Mouse (Mus musculus) neural tube, embryonic 14.5 days (tissue): Measurements from ENCODE around the gene Glis3. TPM values are rescaled to one million over a fixed set of nuclear protein-coding genes. Genes with fewer than 3 reads are reported as not detected.
A peak's percentile ranks its signal among the peaks of the same experiment; 100 is the strongest.

Experiments used
- ATAC-seq: fragments of 200-750 bp; cut with Nextera tagmentation; 2 replicates; pipeline ENCODE4 v1.8.0; 2017; ENCODE audit warnings: low read depth, mild to moderate bottlenecking, moderate TSS enrichment, moderate library complexity
- H3K27ac ChIP-seq: fragments of 300-500 bp; sonication (generic); 2 replicates; pipeline ENCODE4 v1.5.1; 2014; ENCODE audit warnings: low read depth, mild to moderate bottlenecking, control low read depth, low read length, moderate library complexity, mixed read lengths
- H3K27me3 ChIP-seq: fragments of 300-500 bp; sonication (generic); 2 replicates; pipeline ENCODE4 v1.6.1; 2014; ENCODE audit warnings: low read length; ENCODE audit not compliant: control insufficient read depth, insufficient read depth
- H3K36me3 ChIP-seq: fragments of 300-500 bp; sonication (generic); 2 replicates; pipeline ENCODE4 v1.6.1; 2014; ENCODE audit warnings: low read length, mixed read lengths; ENCODE audit not compliant: control insufficient read depth, insufficient read depth
- H3K4me1 ChIP-seq: fragments of 300-500 bp; sonication (generic); 2 replicates; pipeline ENCODE4 v1.6.1; 2014; ENCODE audit warnings: low read length; ENCODE audit not compliant: control insufficient read depth, insufficient read depth
- H3K4me2 ChIP-seq: fragments of 300-500 bp; sonication (generic); 2 replicates; pipeline ENCODE4 v1.6.1; 2014; ENCODE audit warnings: mild to moderate bottlenecking, low read depth, low read length, control low read depth
- H3K4me3 ChIP-seq: fragments of 300-500 bp; sonication (generic); 2 replicates; pipeline ENCODE4 v1.5.1; 2014; ENCODE audit warnings: low read depth, low read length, control low read depth, mixed read lengths
- H3K9ac ChIP-seq: fragments of 300-500 bp; sonication (generic); replicated peaks from 2 replicates; pipeline ENCODE4 v1.6.1; 2014; ENCODE audit warnings: low read depth, mild to moderate bottlenecking, control low read depth, low read length, mixed read lengths
- H3K9me3 ChIP-seq: fragments of 300-500 bp; sonication (generic); 2 replicates; pipeline ENCODE4 v1.6.1; 2016; ENCODE audit warnings: low read length; ENCODE audit not compliant: control insufficient read depth
- WGBS: fragments of 180-500 bp; shearing (Covaris S2); extraction: QIAGEN DNeasy Blood & Tissue Kit; methylation state at CpG from one replicate; pipeline ENCODE4 v1.1.7; 2014; 5-methylcytosine and 5-hydroxymethylcytosine counted together
- polyA plus RNA-seq: library from polyadenylated mRNA; unstranded; fragments of >200 nt; fragmentation: Nextera tagmentation; extraction: Ambion mirVana; gene quantifications from 2 replicates; pipeline ENCODE4 v1.2.1, GENCODE M21; 2014

Glis3 gene
- polyA plus RNA-seq, 1 experiment from 2014 or later, result 2.7 TPM

DNA sequence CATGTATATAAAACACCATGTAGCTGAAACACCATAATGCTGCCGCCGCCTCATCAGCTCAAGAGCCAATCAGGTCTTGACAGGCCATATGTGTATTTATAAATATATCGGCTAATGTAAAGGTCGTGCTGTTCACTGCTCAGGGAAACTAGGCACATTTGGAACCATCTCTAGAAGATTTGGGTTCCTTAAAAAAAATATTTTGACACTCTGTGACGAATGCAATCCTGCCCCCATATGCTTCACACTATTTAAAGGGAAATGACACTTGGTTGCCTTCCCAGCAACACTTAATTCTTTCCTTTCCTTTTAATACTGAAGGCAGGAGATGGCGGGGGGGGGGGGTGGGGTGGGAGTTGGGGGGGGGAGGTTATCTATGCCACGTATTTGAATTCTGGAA is 286.1 kb downstream of the Glis3 start:
- Histone ChIP-seq H3K36me3 (no peaks in the 10 kb centered on the region), H3K27ac (no peak overlapping the region), H3K4me2 (no peak overlapping the region), H3K27me3 (no peaks in the 10 kb centered on the region), H3K4me1 (peaks cover 8% of the 10 kb centered on the region; the same call in 1 of the 2 replicates), H3K9ac (no peak overlapping the region), H3K9me3 (no peaks in the 10 kb centered on the region), H3K4me3 (no peak overlapping the region)
- 86% methylated on average over 7 of the region's 7 CpGs for WGBS
- ATAC-seq, result no peak

DNA sequence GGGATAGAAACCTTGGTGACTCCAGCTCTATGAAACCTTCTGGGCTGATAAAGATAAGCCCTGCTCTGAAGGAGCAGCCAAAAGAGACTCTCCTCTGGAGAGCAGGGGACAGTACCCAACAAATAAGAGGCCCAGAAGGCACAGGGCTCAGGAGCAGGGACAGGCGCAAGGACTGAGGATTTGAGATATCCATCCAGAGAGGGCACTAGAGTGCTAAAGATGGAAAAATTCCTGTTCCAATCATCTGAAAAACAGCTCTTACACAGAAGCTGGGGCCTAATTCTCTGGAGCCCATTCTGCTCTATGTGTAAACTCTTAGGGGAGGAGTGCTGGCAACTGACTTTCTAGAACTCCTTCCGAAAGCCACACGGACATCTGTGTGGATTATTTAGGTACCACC is 287.0 kb downstream of the Glis3 start:
- H3K9me3 ChIP-seq, result no peaks in the 10 kb centered on the region
- no peak overlapping the region for H3K27ac ChIP-seq
- H3K4me2 ChIP-seq, result no peak overlapping the region
- peaks cover 8% of the 10 kb centered on the region; the same call in 1 of the 2 replicates for H3K4me1 ChIP-seq
- ATAC-seq, result no peak
- no peak overlapping the region for H3K4me3 ChIP-seq
- H3K27me3 ChIP-seq, result no peaks in the 10 kb centered on the region
- H3K36me3 ChIP-seq, result no peaks in the 10 kb centered on the region
- 90% methylated on average over 3 of the region's 3 CpGs for WGBS
- no peak overlapping the region for H3K9ac ChIP-seq

DNA sequence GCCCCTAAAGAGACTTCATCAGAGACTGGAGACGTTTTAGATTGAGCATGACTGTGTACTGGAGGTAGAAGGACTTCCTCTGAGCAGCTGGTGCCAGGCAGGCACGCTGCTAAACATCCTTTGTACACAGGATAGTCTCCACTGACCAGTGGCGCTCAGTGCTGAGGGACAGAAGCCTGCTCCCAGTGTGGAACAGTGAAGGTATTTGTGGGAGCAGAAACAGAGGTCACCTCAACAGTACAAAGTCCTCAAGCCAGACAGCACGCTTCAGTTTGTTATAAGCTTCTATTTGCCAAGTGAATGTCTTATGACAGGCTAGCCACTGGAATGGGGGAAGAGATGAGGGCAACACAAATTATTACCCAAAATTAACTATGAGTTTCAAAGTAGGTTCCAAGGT is 289.0 kb downstream of the Glis3 start:
- H3K27ac ChIP-seq, result no peak overlapping the region

DNA sequence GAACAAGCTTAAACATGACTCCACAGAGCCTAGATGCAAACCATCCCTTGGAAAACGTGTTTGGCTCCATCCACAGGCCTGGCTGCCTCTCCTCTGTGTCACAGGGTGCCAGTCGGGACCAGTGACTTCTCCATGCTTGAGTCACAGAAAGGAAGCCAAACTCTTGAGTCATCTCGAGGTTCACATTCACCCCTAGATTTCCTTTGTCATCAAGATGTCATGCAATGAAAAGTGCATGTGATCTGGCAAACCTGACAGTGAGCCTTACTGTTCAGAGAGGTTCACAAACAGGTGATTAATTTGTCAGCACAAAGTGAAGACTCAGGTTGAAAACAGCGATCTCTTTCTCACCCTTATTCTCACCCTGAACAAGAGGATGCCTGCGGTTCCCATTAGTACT is 290.7 kb downstream of the Glis3 start:
- Histone ChIP-seq H3K27me3 (no peaks in the 10 kb centered on the region), H3K9ac (no peak overlapping the region), H3K4me3 (no peak overlapping the region), H3K27ac (no peak overlapping the region), H3K9me3 (no peaks in the 10 kb centered on the region), H3K4me2 (no peak overlapping the region), H3K36me3 (no peaks in the 10 kb centered on the region), H3K4me1 (no peaks in the 10 kb centered on the region)
- 72% methylated on average over 5 of the region's 5 CpGs for WGBS
- no peak for ATAC-seq

More for the DNA sequence above, 289.0 kb downstream of the Glis3 start:
- no peak for ATAC-seq
- H3K4me2 ChIP-seq, result no peak overlapping the region
- no peak overlapping the region for H3K4me3 ChIP-seq
- H3K9ac ChIP-seq, result no peak overlapping the region
- H3K36me3 ChIP-seq, result no peaks in the 10 kb centered on the region
- no peaks in the 10 kb centered on the region for H3K27me3 ChIP-seq
- 79% methylated on average over 4 of the region's 4 CpGs for WGBS
- H3K4me1 ChIP-seq, result peaks cover 8% of the 10 kb centered on the region; the same call in 1 of the 2 replicates
- no peaks in the 10 kb centered on the region for H3K9me3 ChIP-seq

DNA sequence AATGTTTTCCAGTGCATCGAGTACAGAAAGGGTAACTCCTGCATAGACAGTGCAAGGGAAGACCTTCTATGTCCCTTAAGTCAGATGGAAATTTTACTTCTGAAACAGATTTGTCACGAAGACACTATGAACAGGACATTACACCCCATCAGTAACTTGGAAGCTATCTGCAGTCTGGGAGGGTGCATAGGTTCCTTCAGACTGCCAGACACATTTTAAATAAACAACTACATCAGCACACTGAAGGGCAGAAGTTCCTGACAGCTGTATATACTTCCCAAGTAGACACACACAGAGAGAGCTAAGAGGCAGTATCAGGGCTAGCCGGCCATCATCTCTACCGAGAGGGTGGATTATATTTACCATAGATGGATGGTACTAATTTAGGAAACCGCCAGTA is 296.5 kb downstream of the Glis3 start:
- no peaks in the 10 kb centered on the region for H3K27me3 ChIP-seq
- WGBS, result 69% methylated on average over 5 of the region's 5 CpGs
- H3K4me3 ChIP-seq, result no peak overlapping the region
- ATAC-seq, result no peak
- no peaks in the 10 kb centered on the region for H3K9me3 ChIP-seq
- no peak overlapping the region for H3K9ac ChIP-seq
- H3K27ac ChIP-seq, result no peak overlapping the region
- H3K4me1 ChIP-seq, result 0 out of 2 replicates have a peak, but pooled peaks cover 4% of the 10 kb centered on the region
- H3K36me3 ChIP-seq, result no peaks in the 10 kb centered on the region
- H3K4me2 ChIP-seq, result no peak overlapping the region

DNA sequence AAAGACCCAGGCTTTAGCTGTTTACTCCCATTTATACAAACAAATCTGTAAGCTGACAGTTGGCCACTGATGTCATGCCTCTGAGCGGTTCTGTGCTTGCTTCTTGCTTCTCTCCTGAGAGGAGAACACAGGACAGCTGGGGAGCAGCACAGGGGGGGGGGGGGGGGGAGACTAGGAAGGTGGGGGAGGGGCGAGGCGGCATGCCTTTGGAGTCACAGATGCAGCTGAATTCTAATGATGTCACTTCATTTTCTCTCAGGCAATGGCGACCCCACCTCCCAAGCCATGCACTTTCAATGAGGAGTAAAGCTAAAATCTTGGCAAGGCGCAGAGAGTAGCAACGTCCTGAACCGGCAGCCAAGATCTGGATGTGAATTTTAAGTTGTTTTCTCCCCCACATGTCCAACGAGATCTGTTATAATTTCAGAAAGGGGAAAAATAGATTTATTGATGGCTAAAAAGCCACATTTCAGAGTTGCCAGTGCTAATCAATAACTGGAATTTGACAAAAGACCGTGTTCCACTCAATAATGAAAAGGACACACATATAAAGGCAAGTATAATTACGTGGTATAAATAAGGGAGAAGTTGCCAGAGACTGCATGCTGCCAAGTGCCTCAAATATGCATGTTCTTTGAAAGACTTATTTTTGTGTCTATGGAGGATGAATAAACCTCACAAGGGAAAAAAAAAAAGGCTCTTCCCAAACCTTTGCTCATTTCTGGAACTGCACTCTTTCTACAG is 297.5 kb downstream of the Glis3 start:
- no peak overlapping the region for H3K4me2 ChIP-seq
- no peaks in the 10 kb centered on the region for H3K27me3 ChIP-seq
- no peak overlapping the region for H3K4me3 ChIP-seq
- H3K36me3 ChIP-seq, result no peaks in the 10 kb centered on the region
- peak; percentile 79; the same call in 1 of the 2 replicates for ATAC-seq
- H3K4me1 ChIP-seq, result 0 out of 2 replicates have a peak, but pooled peaks cover 4% of the 10 kb centered on the region
- no peaks in the 10 kb centered on the region for H3K9me3 ChIP-seq
- 20% methylated on average over 10 of the region's 10 CpGs for WGBS
- H3K9ac ChIP-seq, result no peak overlapping the region
- H3K27ac ChIP-seq, result no peak overlapping the region

DNA sequence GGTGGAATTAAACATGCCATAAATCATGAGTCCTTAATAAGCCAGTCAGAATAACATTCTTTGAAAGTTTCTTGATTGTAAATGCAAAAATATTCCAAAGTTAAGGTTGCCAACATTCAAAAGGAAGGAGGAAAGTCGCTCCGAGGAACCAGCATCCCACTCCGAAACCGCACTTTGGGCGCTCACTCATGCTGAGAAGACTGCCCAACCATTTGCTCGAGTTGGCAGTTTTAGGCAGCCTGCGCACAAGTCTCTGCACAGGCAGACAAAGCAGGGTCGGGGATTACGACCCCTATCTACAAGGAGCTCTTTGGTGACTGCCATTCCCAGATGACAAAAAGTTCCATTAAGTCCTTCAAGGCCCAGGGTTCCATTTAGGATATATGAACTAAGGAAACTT is 298.4 kb downstream of the Glis3 start:
- Histone ChIP-seq H3K36me3 (no peaks in the 10 kb centered on the region), H3K9me3 (no peaks in the 10 kb centered on the region), H3K9ac (no peak overlapping the region), H3K4me2 (no peak overlapping the region), H3K27ac (no peak overlapping the region), H3K27me3 (no peaks in the 10 kb centered on the region), H3K4me1 (0 out of 2 replicates have a peak, but pooled peaks cover 4% of the 10 kb centered on the region), H3K4me3 (no peak overlapping the region)
- WGBS, result 46% methylated on average over 9 of the region's 9 CpGs
- no peak; the same call in 1 of the 2 replicates for ATAC-seq

DNA sequence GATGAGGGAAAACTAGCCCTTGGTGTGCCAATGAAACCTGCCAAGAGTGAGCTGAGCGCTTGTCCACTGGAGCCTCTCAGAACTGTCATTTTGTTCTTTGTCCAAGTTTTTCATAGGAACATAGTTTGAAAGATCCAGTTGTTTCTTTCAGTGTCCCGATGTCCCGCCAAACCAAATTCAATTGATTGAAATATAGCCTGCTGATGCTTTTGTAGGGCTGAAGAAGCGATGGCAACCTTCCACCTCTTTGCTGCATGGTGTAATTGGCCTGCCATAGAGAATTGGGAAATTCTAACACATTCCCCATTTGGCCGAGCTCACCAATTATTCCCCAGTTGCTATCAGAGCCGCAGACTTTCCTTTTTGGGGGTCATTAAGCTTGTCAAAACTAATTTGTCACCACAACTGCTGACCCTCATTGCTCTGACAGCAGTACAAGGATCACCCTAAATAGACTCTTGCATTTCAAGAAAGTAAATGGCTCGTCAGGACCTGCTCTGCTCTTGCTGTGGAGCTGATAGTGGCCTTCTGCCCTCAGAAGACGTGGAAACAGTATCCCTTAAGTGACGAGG is 299.1 kb downstream of the Glis3 start:
- no peak overlapping the region for H3K27ac ChIP-seq
- no peak for ATAC-seq

DNA sequence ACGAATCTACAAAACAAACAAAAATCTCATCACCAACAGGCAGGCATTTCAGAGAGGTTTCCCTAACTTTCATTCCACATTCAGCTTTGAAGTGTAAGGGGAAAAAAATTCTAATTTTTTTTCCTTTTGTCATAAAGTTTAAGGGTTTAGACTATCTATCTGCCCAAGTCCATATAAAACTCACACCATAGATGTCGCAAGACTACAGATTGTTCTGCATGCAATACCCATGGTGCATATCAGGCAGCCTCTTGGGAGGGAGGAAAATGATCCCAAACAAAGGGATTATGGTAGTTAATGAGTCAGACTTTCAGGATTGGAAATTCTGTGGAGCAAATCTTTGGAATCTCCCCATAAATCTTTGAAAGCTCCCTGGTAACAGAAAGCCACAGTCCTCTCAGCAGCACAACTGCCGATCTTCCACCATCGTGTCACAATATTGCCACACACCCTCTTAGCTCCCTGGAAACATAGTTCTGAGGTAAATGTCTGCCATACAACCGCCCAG is 302.0 kb downstream of the Glis3 start:
- Histone ChIP-seq H3K36me3 (no peaks in the 10 kb centered on the region), H3K4me1 (0 out of 2 replicates have a peak, but pooled peaks cover 4% of the 10 kb centered on the region), H3K4me3 (no peak overlapping the region), H3K9me3 (no peaks in the 10 kb centered on the region), H3K9ac (no peak overlapping the region), H3K27me3 (no peaks in the 10 kb centered on the region), H3K27ac (no peak overlapping the region), H3K4me2 (no peak overlapping the region)
- ATAC-seq, result no peak
- 58% methylated on average over 5 of the region's 5 CpGs for WGBS

More for the DNA sequence above, 299.1 kb downstream of the Glis3 start:
- H3K9ac ChIP-seq, result no peak overlapping the region
- H3K36me3 ChIP-seq, result no peaks in the 10 kb centered on the region
- no peaks in the 10 kb centered on the region for H3K27me3 ChIP-seq
- no peak overlapping the region for H3K4me2 ChIP-seq
- H3K4me1 ChIP-seq, result 0 out of 2 replicates have a peak, but pooled peaks cover 4% of the 10 kb centered on the region
- WGBS, result 56% methylated on average over 9 of the region's 9 CpGs
- no peak overlapping the region for H3K4me3 ChIP-seq
- no peaks in the 10 kb centered on the region for H3K9me3 ChIP-seq
